Mouse (Mus musculus) liver, embryonic 14 days (tissue): Measurements from ENCODE around the gene AI481877. TPM values are rescaled to one million over a fixed set of nuclear protein-coding genes. Genes with fewer than 3 reads are reported as not detected.

Experiments
- polyA plus RNA-seq: library from polyadenylated mRNA; depleted of rRNA; stranded (reverse); fragments of >200 nt; gene quantifications from 2 replicates; pipeline ENCODE4 v1.2.3, GENCODE M21; 2012; rRNA removed

The AI481877 gene
- polyA plus RNA-seq = not detected in 2 replicates

DNA sequence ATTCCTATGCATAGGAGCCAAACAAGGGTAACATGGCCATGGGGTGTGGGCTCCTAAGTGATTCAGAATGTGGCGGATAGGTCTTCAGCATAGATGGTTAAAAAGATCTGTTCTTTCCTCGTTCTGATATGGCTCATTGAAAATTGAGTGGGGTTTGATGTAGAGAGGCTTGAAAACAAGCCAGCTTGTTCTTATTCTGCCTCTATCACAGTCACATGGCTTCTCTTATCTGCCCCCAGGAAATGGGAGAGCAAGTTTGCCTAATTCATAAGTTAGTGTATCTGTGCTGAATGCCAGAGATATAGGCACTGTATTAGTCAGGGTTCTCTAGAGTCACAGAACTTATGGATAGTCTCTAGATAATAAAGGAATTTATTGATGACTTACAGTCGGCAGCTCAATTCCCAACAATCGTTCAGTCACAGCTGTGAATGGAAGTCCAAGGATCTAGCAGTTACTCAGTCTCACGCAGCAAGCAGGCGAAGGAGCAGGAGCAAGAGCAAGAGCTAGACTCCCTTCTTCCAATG lies at the start of gene AI481877:
Gene AI481877 (minus strand): TSS at position 477 of the 527 bp plus-strand sequence.

DNA sequence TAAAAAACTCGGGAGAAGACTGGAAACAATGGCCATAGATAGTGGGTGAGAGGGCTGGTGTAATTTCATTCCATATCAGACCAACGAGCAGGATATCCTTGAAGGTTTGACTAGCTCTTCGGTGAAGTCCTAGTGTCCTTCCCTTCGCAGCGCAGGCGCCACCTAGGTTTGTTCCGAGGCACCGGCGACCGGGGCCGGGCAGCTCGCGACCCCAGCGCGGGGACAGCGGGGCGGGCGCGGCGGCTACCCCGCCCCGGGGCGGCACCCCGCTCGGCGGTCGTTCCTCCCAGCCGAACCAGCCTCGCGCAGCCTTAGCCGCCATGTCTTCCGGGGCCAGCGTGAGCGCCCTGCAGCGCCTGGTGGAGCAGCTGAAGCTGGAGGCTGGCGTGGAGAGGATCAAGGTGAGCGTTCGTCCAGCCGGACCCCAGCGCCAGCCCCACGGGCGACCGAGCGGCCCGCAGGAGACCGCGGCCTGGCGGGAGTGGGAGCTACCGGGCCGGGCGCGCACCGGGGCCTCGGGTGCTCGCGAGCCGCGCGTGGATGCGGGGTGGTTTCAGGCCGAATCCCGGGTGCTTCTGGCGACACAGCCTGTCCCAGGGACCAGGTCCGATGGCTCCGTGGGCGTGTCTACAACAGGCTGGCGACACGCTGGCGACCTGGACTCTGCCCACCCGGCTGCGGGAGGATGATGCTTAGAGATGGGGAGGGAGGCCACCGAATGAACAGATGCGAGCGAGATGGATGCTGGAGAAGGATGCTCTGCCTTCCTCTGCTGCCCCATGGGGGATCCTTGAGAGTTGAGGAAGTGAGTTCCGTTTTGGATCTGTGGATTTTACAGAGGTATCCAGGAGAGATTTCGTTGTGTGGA lies 103.6 kb downstream of the AI481877 start, which contains the start of gene Gng10:
Gene Gng10 (plus strand): TSS at position 171 of the 868 bp plus-strand sequence.

DNA sequence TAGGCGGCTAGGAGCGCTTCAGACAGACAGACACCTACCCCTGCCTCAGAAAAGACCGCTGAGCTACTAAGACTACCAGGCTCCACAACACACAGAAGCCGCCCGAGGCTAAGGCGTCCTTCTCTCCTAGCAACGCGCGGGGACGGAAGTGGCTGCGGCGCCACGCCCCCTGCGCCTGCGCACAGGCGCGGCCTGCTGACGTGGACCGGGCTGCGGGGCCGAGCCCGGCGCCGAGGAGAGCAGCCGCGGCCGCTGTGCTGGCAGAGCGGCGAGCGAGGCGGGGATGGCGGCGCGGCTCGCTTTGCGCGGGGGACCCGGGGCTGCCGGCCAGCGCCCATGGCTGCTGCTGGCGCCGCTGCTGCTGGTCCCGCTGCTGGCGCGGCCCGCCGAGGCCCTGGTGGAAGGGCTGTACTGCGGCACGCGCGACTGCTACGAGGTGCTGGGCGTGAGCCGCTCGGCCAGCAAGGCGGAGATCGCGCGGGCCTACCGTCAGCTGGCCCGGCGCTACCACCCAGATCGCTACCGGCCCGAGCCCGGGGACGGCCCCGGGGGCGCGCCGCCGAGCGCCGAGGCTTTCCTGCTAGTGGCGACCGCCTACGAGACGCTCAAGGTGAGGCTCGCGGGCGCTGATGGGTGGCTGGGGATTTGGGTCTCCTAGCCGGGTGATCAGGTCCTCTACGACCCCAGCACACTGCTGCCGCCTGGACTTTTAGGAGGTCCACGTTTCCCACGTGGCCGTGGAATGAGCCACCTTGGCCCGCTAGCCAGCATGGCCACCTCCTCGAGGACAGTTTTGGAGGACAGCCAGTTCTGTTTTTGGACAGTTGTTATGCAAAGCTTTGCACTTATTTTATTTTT lies 135.6 kb downstream of the AI481877 start, which contains the start of gene Gm20503:
Gene Gm20503 (plus strand): TSS at position 263 of the 858 bp plus-strand sequence.

DNA sequence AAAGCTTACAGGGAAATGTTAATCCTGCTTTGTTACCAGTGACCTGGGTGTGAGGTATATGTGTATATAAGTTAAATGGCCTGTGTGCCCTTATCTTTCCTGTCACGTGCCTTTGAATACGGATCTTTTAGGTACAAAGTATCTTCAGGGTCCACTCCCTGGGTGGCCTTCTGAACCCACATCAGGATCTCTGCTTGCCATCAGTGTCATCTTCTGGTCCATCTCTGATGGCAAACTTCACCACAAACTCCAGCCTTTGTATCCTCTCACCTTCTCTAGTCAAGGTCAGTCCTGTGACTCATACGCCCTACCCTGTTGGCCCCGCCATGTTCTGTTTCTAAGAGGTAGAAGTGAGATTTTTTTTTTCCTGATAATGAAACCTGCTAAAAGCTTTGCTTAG lies 144.0 kb downstream of the AI481877 start, which contains the start of gene Dnajc25:
Gene Dnajc25 (plus strand): TSS at position 301 of the 400 bp plus-strand sequence.

Other genes starting within 250 kb of the AI481877 start
- 9.6 and 13.2 TPM in 2 replicates for gene Ecpas, start 226.2 kb downstream of the AI481877 start, polyA plus RNA-seq
- gene Zkscan16, start 195.4 kb downstream of the AI481877 start, polyA plus RNA-seq = 0.05 and 0.09 TPM in 2 replicates
- gene Ptgr1, start 151.9 kb downstream of the AI481877 start, polyA plus RNA-seq = 11.8 and 13.2 TPM in 2 replicates
- gene Dnajc25, start 143.9 kb downstream of the AI481877 start, polyA plus RNA-seq = 2.5 and 2.6 TPM in 2 replicates
- gene Gm20503, start 135.8 kb downstream of the AI481877 start, polyA plus RNA-seq = not detected in 2 replicates
- gene Gng10, start 103.9 kb downstream of the AI481877 start, polyA plus RNA-seq = 10.6 and 13.1 TPM in 2 replicates
- 23.6 and 25.3 TPM in 2 replicates for gene Ugcg, start 50.3 kb upstream of the AI481877 start, polyA plus RNA-seq